Mouse (Mus musculus): ENCODE data around the gene Col24a1. TPM values are rescaled to one million over a fixed set of nuclear protein-coding genes. Genes with fewer than 3 reads are reported as not detected.

Gene Col24a1
- polyA plus RNA-seq, 1 experiment from 2014 or later, result 3.1 TPM

GRCm38 (mm10) chr3:145537870-145538269, 245.6 kb downstream of the Col24a1 start:
- H3K27me3 ChIP-seq, result no peaks in the 10 kb centered on the region
- 97% methylated on average over 1 of the region's 1 CpGs for WGBS
- ATAC-seq (replicated peaks; ENCODE audit: low FRiP score), result no peak

DNA sequence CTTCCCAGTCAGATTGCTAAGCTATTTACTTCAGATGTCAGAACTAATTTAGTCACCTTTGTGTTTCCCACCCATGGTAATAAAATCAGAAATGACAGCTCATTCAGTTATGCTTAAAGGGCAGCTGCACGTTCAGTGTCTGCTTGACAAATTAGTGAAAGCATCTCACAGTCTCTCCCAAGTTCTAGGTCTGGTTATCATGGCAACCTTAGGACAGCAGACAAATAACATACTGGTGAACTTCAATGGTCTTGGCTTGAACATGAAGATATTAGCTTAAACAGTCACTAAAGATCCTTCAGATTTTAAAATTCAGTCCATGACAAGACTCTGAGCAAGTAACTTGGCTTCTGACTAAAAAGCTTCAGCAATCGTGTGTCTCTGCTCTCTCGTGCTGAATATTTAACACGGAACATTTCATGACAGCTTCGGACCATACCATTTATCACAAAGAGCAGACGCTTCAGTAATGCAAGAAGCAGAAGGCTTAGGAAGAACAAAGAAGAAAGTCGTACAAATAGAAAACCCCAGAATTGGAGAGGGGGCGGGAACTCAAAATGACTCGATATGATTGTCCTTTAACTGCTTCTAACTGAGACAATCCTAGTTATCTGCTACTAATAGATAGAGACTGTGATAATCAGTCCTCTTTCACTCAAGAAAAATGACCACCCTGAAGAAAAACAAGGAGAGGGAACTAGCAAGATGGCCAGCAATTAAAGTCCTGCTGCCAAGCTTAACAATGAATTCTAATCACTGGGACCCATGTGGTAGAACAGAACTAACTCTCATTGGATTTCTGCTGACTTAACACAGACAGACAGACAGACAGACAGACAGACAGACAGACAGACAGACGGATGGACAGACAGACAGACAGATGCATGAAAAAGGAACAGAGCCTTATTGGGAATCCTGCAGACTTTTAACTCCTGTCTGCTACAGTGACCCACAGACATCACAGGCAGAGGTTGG, 256.5 kb downstream of the Col24a1 start:
- H3K4me3 ChIP-seq (replicated peaks), result no peak overlapping the region
- 76% methylated on average over 10 of the region's 10 CpGs for WGBS
- ATAC-seq (replicated peaks; ENCODE audit: low FRiP score), result no peak

More at GRCm38 (mm10) chr3:145537870-145538269, 245.6 kb downstream of the Col24a1 start:
- no peak overlapping the region for H3K4me3 ChIP-seq (replicated peaks)
- no peaks in the 10 kb centered on the region for H3K4me1 ChIP-seq
- no peak overlapping the region for H3K4me2 ChIP-seq
- no peaks in the 10 kb centered on the region for H3K36me3 ChIP-seq
- no peak overlapping the region for H3K27ac ChIP-seq
- no peak overlapping the region for H3K9ac ChIP-seq
- H3K9me3 ChIP-seq (replicated peaks), result no peaks in the 10 kb centered on the region

GRCm38 (mm10) chr3:145550216-145550615, 257.9 kb downstream of the Col24a1 start:
- Histone ChIP-seq H3K9me3 (replicated peaks) (no peaks in the 10 kb centered on the region), H3K4me2 (no peak overlapping the region), H3K4me1 (no peaks in the 10 kb centered on the region), H3K27me3 (no peaks in the 10 kb centered on the region), H3K36me3 (no peaks in the 10 kb centered on the region), H3K27ac (no peak overlapping the region), H3K4me3 (replicated peaks) (no peak overlapping the region), H3K9ac (no peak overlapping the region)
- 79% methylated on average over 3 of the region's 3 CpGs for WGBS
- ATAC-seq (replicated peaks; ENCODE audit: low FRiP score), result no peak

More for the DNA sequence above, 256.5 kb downstream of the Col24a1 start:
- Histone ChIP-seq H3K4me1 (no peaks in the 10 kb centered on the region), H3K27me3 (no peaks in the 10 kb centered on the region), H3K4me2 (no peak overlapping the region), H3K9ac (no peak overlapping the region), H3K36me3 (no peaks in the 10 kb centered on the region), H3K9me3 (replicated peaks) (no peaks in the 10 kb centered on the region), H3K27ac (no peak overlapping the region)

DNA sequence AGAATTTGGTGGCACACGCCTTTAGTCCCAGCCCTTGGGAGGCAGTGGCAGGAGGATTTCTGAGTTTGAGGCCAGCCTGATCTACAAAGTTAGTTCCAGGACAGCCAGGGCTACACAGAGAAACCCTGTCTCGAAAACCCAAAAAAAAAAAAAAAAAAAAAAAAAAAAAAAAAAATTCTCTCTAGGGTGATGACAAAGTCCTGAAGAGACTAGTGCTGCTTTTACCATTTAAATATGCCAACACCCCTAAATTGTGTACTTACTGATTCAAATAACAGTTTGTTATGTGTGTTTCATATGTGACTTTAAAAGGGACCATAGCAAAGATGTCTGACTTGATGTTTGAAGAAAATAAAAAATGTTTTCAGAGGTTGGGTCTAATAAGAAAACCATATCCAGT, 262.1 kb downstream of the Col24a1 start:
- H3K4me1 ChIP-seq, result no peaks in the 10 kb centered on the region
- WGBS, result 83% methylated on average over 2 of the region's 2 CpGs
- no peaks in the 10 kb centered on the region for H3K9me3 ChIP-seq (replicated peaks)
- no peaks in the 10 kb centered on the region for H3K36me3 ChIP-seq
- no peaks in the 10 kb centered on the region for H3K27me3 ChIP-seq
- ATAC-seq (replicated peaks; ENCODE audit: low FRiP score), result no peak
- no peak overlapping the region for H3K4me3 ChIP-seq (replicated peaks)
- H3K27ac ChIP-seq, result no peak overlapping the region
- H3K4me2 ChIP-seq, result no peak overlapping the region
- no peak overlapping the region for H3K9ac ChIP-seq

- Histone ChIP-seq H3K9ac (no peak overlapping the region), H3K36me3 (no peaks in the 10 kb centered on the region), H3K27ac (no peak overlapping the region), H3K27me3 (no peaks in the 10 kb centered on the region), H3K4me1 (no peaks in the 10 kb centered on the region), H3K4me3 (replicated peaks) (no peak overlapping the region), H3K9me3 (replicated peaks) (no peaks in the 10 kb centered on the region), H3K4me2 (no peak overlapping the region)
- 94% methylated on average over 10 of the region's 10 CpGs for WGBS
- no peak for ATAC-seq (replicated peaks; ENCODE audit: low FRiP score)
These were observed 263.9 kb downstream of the Col24a1 start for GRCm38 (mm10) chr3:145556206-145556605.

- no peak for ATAC-seq (replicated peaks; ENCODE audit: low FRiP score)
- 92% methylated on average over 5 of the region's 5 CpGs for WGBS
- Histone ChIP-seq H3K27me3 (no peaks in the 10 kb centered on the region), H3K4me2 (no peak overlapping the region), H3K9me3 (replicated peaks) (no peaks in the 10 kb centered on the region), H3K27ac (no peak overlapping the region), H3K36me3 (no peaks in the 10 kb centered on the region), H3K4me3 (replicated peaks) (no peak overlapping the region), H3K9ac (no peak overlapping the region), H3K4me1 (no peaks in the 10 kb centered on the region)
These were observed 267.4 kb downstream of the Col24a1 start for GRCm38 (mm10) chr3:145559675-145560074.

DNA sequence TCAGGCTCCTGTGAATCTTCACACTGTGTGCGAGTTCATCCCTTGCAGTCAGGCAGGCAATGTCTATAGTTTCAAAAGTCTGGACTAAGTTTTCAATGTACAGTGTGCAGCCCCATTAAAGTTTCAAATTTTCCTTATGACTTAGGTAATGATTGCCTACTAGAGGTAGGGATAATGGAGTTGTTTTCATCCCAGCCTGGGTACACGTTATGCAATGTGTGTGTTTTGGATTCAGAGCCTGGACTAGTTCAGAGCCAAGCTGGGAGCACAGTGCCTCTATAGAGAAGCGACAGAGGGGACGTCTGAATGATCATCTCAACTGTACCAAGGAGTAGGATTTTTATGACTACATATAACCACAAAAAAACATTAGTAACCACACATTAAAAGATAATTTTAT, 267.8 kb downstream of the Col24a1 start:
- WGBS, result 78% methylated on average over 4 of the region's 4 CpGs

DNA sequence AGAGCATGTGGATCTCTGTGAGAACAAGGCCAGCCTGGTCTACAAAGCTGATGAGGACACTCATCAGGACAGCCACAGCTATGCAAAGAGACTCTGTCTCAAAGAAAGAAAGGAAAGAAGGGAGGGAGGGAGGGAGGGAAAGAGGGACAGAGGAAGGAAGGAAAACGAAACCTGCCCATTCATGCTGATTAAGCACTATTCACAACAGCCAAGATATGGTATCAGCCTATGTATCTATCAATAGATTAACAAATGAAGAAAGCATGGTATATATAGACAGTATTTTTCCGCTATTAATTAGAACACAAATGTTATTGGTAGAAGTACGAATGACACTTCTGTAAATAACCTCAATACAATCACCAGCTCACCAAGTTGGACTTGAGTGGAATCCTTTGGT, 282.2 kb downstream of the Col24a1 start:
- H3K9me3 ChIP-seq (replicated peaks), result no peaks in the 10 kb centered on the region
- peaks cover 12% of the 10 kb centered on the region for H3K4me1 ChIP-seq
- no peak overlapping the region for H3K4me3 ChIP-seq (replicated peaks)
- H3K27me3 ChIP-seq, result no peaks in the 10 kb centered on the region
- ATAC-seq (replicated peaks; ENCODE audit: low FRiP score), result no peak
- no peak overlapping the region for H3K4me2 ChIP-seq
- H3K27ac ChIP-seq, result no peak overlapping the region
- WGBS, result 88% methylated on average over 3 of the region's 3 CpGs
- no peak overlapping the region for H3K9ac ChIP-seq
- H3K36me3 ChIP-seq, result peaks cover 16% of the 10 kb centered on the region

More for the DNA sequence above, 267.8 kb downstream of the Col24a1 start:
- H3K4me3 ChIP-seq (replicated peaks), result no peak overlapping the region
- no peak overlapping the region for H3K9ac ChIP-seq
- no peak for ATAC-seq (replicated peaks; ENCODE audit: low FRiP score)
- H3K36me3 ChIP-seq, result no peaks in the 10 kb centered on the region
- H3K27me3 ChIP-seq, result no peaks in the 10 kb centered on the region
- no peak overlapping the region for H3K4me2 ChIP-seq
- H3K9me3 ChIP-seq (replicated peaks), result no peaks in the 10 kb centered on the region
- H3K27ac ChIP-seq, result no peak overlapping the region
- H3K4me1 ChIP-seq, result no peaks in the 10 kb centered on the region

DNA sequence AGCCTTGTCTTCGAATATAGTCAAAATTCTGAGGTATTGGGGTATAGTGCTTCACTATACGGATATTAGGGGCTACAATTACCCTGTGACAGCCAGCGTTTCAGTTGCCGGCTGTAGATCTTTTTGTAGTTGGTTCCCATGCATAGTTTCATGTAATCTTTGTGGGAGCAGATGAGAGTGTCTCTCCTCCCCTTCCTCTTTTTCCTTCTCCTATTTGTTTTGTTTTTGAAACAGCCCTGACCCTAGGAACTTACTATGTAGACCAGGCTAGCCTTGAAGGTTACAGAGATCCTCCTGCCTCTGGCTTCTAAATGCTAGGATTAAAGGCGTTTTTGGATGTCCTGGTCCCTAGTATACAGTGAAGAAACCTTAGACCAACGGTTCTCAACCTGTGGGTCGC, 283.1 kb downstream of the Col24a1 start:
- Histone ChIP-seq H3K27me3 (no peaks in the 10 kb centered on the region), H3K4me2 (no peak overlapping the region), H3K4me3 (replicated peaks) (no peak overlapping the region), H3K4me1 (peaks cover 12% of the 10 kb centered on the region), H3K27ac (no peak overlapping the region), H3K36me3 (peaks cover 22% of the 10 kb centered on the region), H3K9ac (no peak overlapping the region), H3K9me3 (replicated peaks) (no peaks in the 10 kb centered on the region)
- peak; percentile 44 for ATAC-seq (replicated peaks; ENCODE audit: low FRiP score)
- 81% methylated on average over 7 of the region's 7 CpGs for WGBS

- 5% methylated on average over 37 of the region's 37 CpGs for WGBS
- Histone ChIP-seq H3K27ac (peak within 1 kb of the TSS; percentile 81), H3K4me3 (replicated peaks) (peak within 1 kb of the TSS; percentile 77), H3K4me1 (peaks cover 12% of the 10 kb centered on the region), H3K4me2 (peak within 1 kb of the TSS; percentile 86), H3K36me3 (peaks cover 24% of the 10 kb centered on the region), H3K9me3 (replicated peaks) (no peaks in the 10 kb centered on the region), H3K9ac (peak within 1 kb of the TSS; percentile 65), H3K27me3 (no peaks in the 10 kb centered on the region)
- peak; percentile 94 for ATAC-seq (replicated peaks; ENCODE audit: low FRiP score)
These were observed 283.6 kb downstream of the Col24a1 start, which contains the start of gene Znhit6 for GRCm38 (mm10) chr3:145575743-145576481. Gene Znhit6, plus strand, starts transcription at chr3:145576205.

- Histone ChIP-seq H3K36me3 (peaks cover 29% of the 10 kb centered on the region), H3K27ac (peak overlapping the region; percentile 81), H3K4me3 (replicated peaks) (peak overlapping the region; percentile 77), H3K9ac (peak overlapping the region; percentile 65), H3K27me3 (no peaks in the 10 kb centered on the region), H3K4me2 (peak overlapping the region; percentile 86), H3K4me1 (peaks cover 12% of the 10 kb centered on the region), H3K9me3 (replicated peaks) (no peaks in the 10 kb centered on the region)
- WGBS, result 0% methylated on average over 11 of the region's 11 CpGs
- no peak for ATAC-seq (replicated peaks; ENCODE audit: low FRiP score)
These were observed 284.2 kb downstream of the Col24a1 start for GRCm38 (mm10) chr3:145576482-145576822.

- Histone ChIP-seq H3K27me3 (no peaks in the 10 kb centered on the region), H3K27ac (peak overlapping the region; percentile 81; the same call in 1 of the 2 replicates), H3K4me3 (replicated peaks) (peak overlapping the region; percentile 77), H3K4me2 (peak overlapping the region; percentile 86), H3K36me3 (peaks cover 33% of the 10 kb centered on the region), H3K4me1 (peaks cover 12% of the 10 kb centered on the region), H3K9me3 (replicated peaks) (no peaks in the 10 kb centered on the region), H3K9ac (peak overlapping the region; percentile 65)
- 0 out of 2 replicates have a peak, but pooled peaks have one; percentile 6 for ATAC-seq (replicated peaks; ENCODE audit: low FRiP score)
- WGBS, result 22% methylated on average over 15 of the region's 15 CpGs
These were observed 284.6 kb downstream of the Col24a1 start for GRCm38 (mm10) chr3:145576876-145577275.

Measured in kidney, embryonic 15.5 days (tissue).